Mouse (Mus musculus) ES-E14 (cell line): Measurements from ENCODE around the gene Klhl20. TPM values are rescaled to one million over a fixed set of nuclear protein-coding genes. Genes with fewer than 3 reads are reported as not detected.
A peak's percentile ranks its signal among the peaks of the same experiment; 100 is the strongest.

Experiments
- DNase-seq: peaks from one replicate; pipeline ENCODE4 v3.0.0-alpha.2; 2013; ENCODE audit warnings: low read depth, low spot score
- H3K27ac ChIP-seq: 2 replicates; pipeline ENCODE4 v1.5.1; 2012; ENCODE audit warnings: low read depth, mild to moderate bottlenecking, low read length, moderate library complexity, mixed read lengths; ENCODE audit not compliant: poor library complexity, insufficient read depth, severe bottlenecking
- H3K36me3 ChIP-seq: 2 replicates; pipeline ENCODE4 v1.6.1; 2012; ENCODE audit warnings: mild to moderate bottlenecking, low read length, moderate library complexity, mixed read lengths; ENCODE audit not compliant: control insufficient read depth, poor library complexity, insufficient read depth, severe bottlenecking
- H3K4me1 ChIP-seq, 2 experiments: fragments of 150-350 bp in 1 of 2; sonication (generic) in 1 of 2; 2 replicates each; pipeline ENCODE4 v1.6.1; 2012; ENCODE audit warnings: low read length in 2 of 2, mild to moderate bottlenecking in 1 of 2, mixed read lengths in 1 of 2; ENCODE audit not compliant: control insufficient read depth in 2 of 2, insufficient read depth in 2 of 2, poor library complexity in 1 of 2
- H3K4me3 ChIP-seq, 2 experiments: fragments of 150-350 bp in 1 of 2; sonication (generic) in 1 of 2; 2 replicates each; pipeline ENCODE4 v1.5.1; 2012; ENCODE audit warnings: low read length in 2 of 2, low read depth in 1 of 2, mild to moderate bottlenecking in 1 of 2, mixed read lengths in 1 of 2; ENCODE audit not compliant: insufficient read depth in 1 of 2, poor library complexity in 1 of 2, severe bottlenecking in 1 of 2
- H3K9ac ChIP-seq: 2 replicates; pipeline ENCODE4 v1.6.1; 2012; ENCODE audit warnings: low read depth, mild to moderate bottlenecking, low read length, mixed read lengths; ENCODE audit not compliant: poor library complexity, insufficient read depth, severe bottlenecking
- H3K9me3 ChIP-seq: fragments of 150-350 bp; sonication (generic); 2 replicates; pipeline ENCODE4 v1.6.1; 2012; ENCODE audit warnings: low read depth, mild to moderate bottlenecking, low read length; ENCODE audit not compliant: control insufficient read depth, insufficient read depth
- HCFC1 ChIP-seq: IDR thresholded peaks from 2 replicates; pipeline ENCODE4 v1.6.1; 2012; ENCODE audit warnings: low read length, inconsistent platforms, borderline replicate concordance; ENCODE audit not compliant: insufficient read depth
- ZC3H11A ChIP-seq: IDR thresholded peaks from 2 replicates; pipeline ENCODE4 v1.6.1; 2012; ENCODE audit warnings: low read depth, mild to moderate bottlenecking, inconsistent platforms, low read length, borderline replicate concordance
- in situ Hi-C, 2 experiments: fragments of 600-800 bp; cut with MboI; formaldehyde crosslinking; loops; one replicate each; pipeline ENCODE4 v1.15.1; 2025; ENCODE audit warnings: low sequenced_read_pairs in 2 of 2, inconsistent platforms in 1 of 2; ENCODE audit not compliant: unreplicated experiment in 2 of 2
- total RNA-seq: library from RNA; depleted of rRNA; stranded (reverse); fragments of 300-350 nt; gene quantifications from 2 replicates; pipeline ENCODE4 v1.2.3, GENCODE M21; 2012; rRNA removed

Klhl20 gene
- total RNA-seq, 1 experiment: 10.2 TPM

DNA sequence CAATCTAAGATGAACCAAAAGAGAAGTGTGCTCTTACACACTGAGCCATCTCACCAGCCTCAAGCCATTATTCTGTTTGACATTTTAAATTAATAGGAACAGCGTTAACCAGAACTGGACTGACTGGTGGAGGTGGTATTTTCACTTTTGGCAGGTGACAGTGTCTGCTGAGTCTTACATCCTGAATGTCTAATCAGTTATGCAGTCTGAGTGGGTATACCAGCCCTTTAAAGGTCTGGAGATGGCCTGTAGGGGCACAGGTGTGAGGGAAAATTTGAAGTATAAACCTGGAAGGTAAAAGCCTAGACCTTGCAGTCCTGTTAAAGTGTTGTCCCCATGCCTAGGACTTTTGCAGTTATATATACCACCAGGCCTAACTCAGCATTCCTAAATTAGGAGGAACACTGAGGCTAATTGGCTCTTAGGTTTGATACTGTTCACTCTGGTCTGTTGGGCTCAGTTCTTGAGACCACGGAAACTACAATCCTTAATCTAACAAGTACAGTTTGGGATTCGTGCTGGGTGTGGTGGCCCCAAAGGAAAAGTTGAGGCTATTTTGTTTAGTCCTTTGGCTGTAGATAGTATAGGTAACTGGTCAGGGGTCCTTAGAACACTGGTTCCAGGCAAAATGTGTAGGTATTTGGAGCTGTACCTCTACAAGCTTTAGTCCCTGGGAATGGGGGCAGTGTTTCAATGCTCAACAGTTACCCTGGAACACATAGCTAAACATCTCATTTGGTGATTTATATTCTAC is 92.2 kb downstream of the Klhl20 start:
- H3K36me3 ChIP-seq: peaks cover 31% of the 10 kb centered on the region
- no peak overlapping the region for H3K4me3 ChIP-seq

More for the DNA sequence above, 92.2 kb downstream of the Klhl20 start:
- no peak for TF ChIP-seq ZC3H11A
- no peak for TF ChIP-seq HCFC1
- no peak for DNase-seq
- H3K4me1 ChIP-seq: no peaks in the 10 kb centered on the region; a peak in 1 of 4 replicates
- H3K9me3 ChIP-seq: no peaks in the 10 kb centered on the region
- H3K27ac ChIP-seq: no peak overlapping the region; the same call in 1 of the 2 replicates
- H3K9ac ChIP-seq: peak overlapping the region; percentile 47; the same call in 1 of the 2 replicates
- in situ Hi-C loops: no loop called here

Other genes starting within 250 kb of the Klhl20 start
- 23.2 and 24.9 TPM in 2 replicates for gene Rc3h1, start 225.1 kb downstream of the Klhl20 start, total RNA-seq
- 0.89 and 1.4 TPM in 2 replicates for gene Serpinc1, start 152.9 kb downstream of the Klhl20 start, total RNA-seq
- 10.7 and 13.0 TPM in 2 replicates for gene Zbtb37, start 96.7 kb downstream of the Klhl20 start, total RNA-seq
- gene Dars2, start 60.9 kb downstream of the Klhl20 start, total RNA-seq: 38.7 and 39.8 TPM in 2 replicates
- 5.1 and 6.2 TPM in 2 replicates for gene Cenpl, start 60.8 kb downstream of the Klhl20 start, total RNA-seq
- gene Ankrd45, start 11.2 kb upstream of the Klhl20 start, total RNA-seq: 4.2 and 4.3 TPM in 2 replicates
- not detected in 2 replicates for gene Tex50, start 27.8 kb upstream of the Klhl20 start, total RNA-seq
- 268 and 390 TPM in 2 replicates for gene Prdx6, start 119.7 kb upstream of the Klhl20 start, total RNA-seq